Mouse (Mus musculus) myocyte (in vitro differentiated cells): ENCODE measurements around the gene Tmem132d. TPM values are rescaled to one million over a fixed set of nuclear protein-coding genes. Genes with fewer than 3 reads are reported as not detected.
"Not testable (repeated sequence)": the region's sequence is repeated elsewhere in the genome, so short reads cannot be mapped to it uniquely, and the experiment has no call there.

Source experiments
- H3K27me3 ChIP-seq: one replicate; pipeline ENCODE4 v1.6.1; 2011; ENCODE audit not compliant: control insufficient read depth, insufficient read depth, insufficient read length
- H3K36me3 ChIP-seq: one replicate; pipeline ENCODE4 v1.6.1; 2011; ENCODE audit not compliant: control insufficient read depth, insufficient read depth
- H3K4me2 ChIP-seq: one replicate; pipeline ENCODE4 v1.6.1; 2011; ENCODE audit warnings: low read depth, control low read depth
- H3K4me3 ChIP-seq: one replicate; pipeline ENCODE4 v1.5.1; 2011; ENCODE audit warnings: mild to moderate bottlenecking, control low read depth, moderate library complexity
- H3K79me2 ChIP-seq: one replicate; pipeline ENCODE4 v1.6.1; 2011; ENCODE audit not compliant: control insufficient read depth, insufficient read depth
- H3ac ChIP-seq: one replicate; pipeline ENCODE4 v1.6.1; 2011; ENCODE audit not compliant: control insufficient read depth, insufficient read length
- CEBPB ChIP-seq: IDR thresholded peaks from 2 replicates; pipeline ENCODE4 v1.6.1; 2011; ENCODE audit warnings: mild to moderate bottlenecking, moderate library complexity; ENCODE audit not compliant: poor library complexity, insufficient read depth, severe bottlenecking
- E2F4 ChIP-seq: IDR thresholded peaks from one replicate; pipeline ENCODE4 v1.6.1; 2011; ENCODE audit warnings: mild to moderate bottlenecking, control low read depth, moderate library complexity; ENCODE audit not compliant: insufficient read depth
- MAX ChIP-seq: IDR thresholded peaks from one replicate; pipeline ENCODE4 v1.6.1; 2011; ENCODE audit warnings: low read depth, mild to moderate bottlenecking, control low read depth
- MYOD1 ChIP-seq, 3 experiments: IDR thresholded peaks; one replicate each; pipeline ENCODE4 v1.6.1; 2011; ENCODE audit warnings: control low read depth in 2 of 3, low read depth in 2 of 3, mild to moderate bottlenecking in 2 of 3, moderate library complexity in 1 of 3; ENCODE audit not compliant: insufficient read length in 2 of 3, control insufficient read depth in 1 of 3
- MYOG ChIP-seq, 3 experiments: IDR thresholded peaks; one replicate each; pipeline ENCODE4 v1.6.1; 2011; ENCODE audit warnings: control low read depth in 2 of 3, low read depth in 2 of 3, mild to moderate bottlenecking in 2 of 3; ENCODE audit not compliant: insufficient read length in 2 of 3, control insufficient read depth in 1 of 3, insufficient read depth in 1 of 3
- POLR2A ChIP-seq: IDR thresholded peaks from one replicate; pipeline ENCODE4 v1.6.1; 2011; ENCODE audit warnings: low read depth, mild to moderate bottlenecking, control low read depth, moderate library complexity; ENCODE audit not compliant: insufficient read length
- POLR2AphosphoS2 ChIP-seq: IDR thresholded peaks from one replicate; pipeline ENCODE4 v1.6.1; 2011; ENCODE audit warnings: low read depth, control low read depth; ENCODE audit not compliant: insufficient read length
- REST ChIP-seq: IDR thresholded peaks from one replicate; pipeline ENCODE4 v1.6.1; 2011; ENCODE audit warnings: mild to moderate bottlenecking, control low read depth, moderate library complexity; ENCODE audit not compliant: insufficient read depth, insufficient read length
- SRF ChIP-seq: IDR thresholded peaks from one replicate; pipeline ENCODE4 v1.6.1; 2011; ENCODE audit warnings: low read depth; ENCODE audit not compliant: control insufficient read depth, insufficient read length
- TCF12 ChIP-seq: IDR thresholded peaks from one replicate; pipeline ENCODE4 v1.6.1; 2011; ENCODE audit warnings: mild to moderate bottlenecking, control low read depth; ENCODE audit not compliant: poor library complexity, insufficient read depth, severe bottlenecking
- TCF3 ChIP-seq: IDR thresholded peaks from one replicate; pipeline ENCODE4 v1.6.1; 2011; ENCODE audit warnings: low read depth, control low read depth; ENCODE audit not compliant: insufficient read length
- USF1 ChIP-seq: IDR thresholded peaks from one replicate; pipeline ENCODE4 v1.6.1; 2011; ENCODE audit warnings: low read depth, mild to moderate bottlenecking, control low read depth, moderate library complexity
- polyA plus RNA-seq: library from polyadenylated mRNA; unstranded; fragments of >200 nt; fragmentation: generic; extraction: Trizol; gene quantifications from one replicate; pipeline ENCODE4 v1.2.1, GENCODE M21; 2012; ENCODE audit warnings: missing spikeins

The Tmem132d gene
- polyA plus RNA-seq, 1 experiment: not detected

GRCm38 (mm10) chr5:127756671-127757423, 676.0 kb downstream of the Tmem132d start:
- H3K36me3 ChIP-seq: no peaks in the 10 kb centered on the region
- TF ChIP-seq SRF: no peak
- no peak for TF ChIP-seq TCF3
- TF ChIP-seq USF1: no peak
- no peak for TF ChIP-seq E2F4
- no peak for TF ChIP-seq TCF12

DNA sequence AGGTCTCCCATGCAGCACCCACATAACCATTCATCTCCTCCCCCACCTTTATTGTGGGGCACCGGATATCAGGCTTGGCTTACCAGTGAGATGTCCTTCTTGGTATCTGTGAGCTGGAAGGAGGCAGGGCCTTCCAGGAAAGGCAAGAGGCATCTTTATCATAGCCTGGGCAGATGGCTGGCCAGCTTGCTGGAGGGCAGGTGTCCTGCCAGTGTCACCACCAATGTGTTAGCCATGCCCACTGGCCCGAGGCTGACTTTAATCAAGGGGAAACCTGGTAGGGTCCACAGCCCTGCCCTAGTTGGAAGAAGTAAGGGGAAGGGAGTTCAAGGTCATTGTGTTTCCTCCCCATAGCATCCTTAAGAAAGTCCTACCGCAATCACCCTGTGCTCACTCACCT, 676.9 kb downstream of the Tmem132d start:
- no peak overlapping the region for H3K4me3 ChIP-seq
- H3K4me2 ChIP-seq: no peak overlapping the region
- no peaks in the 10 kb centered on the region for H3K36me3 ChIP-seq
- no peak overlapping the region for H3ac ChIP-seq
- TF ChIP-seq POLR2A (no peak), E2F4 (no peak), TCF12 (no peak), TCF3 (no peak), REST (no peak), POLR2AphosphoS2 (no peak), SRF (no peak), CEBPB (no peak), MYOG (IDR thresholded peaks at IDR 0.05; ENCODE audit: control insufficient read depth in 1 of 3, insufficient read depth in 1 of 3, insufficient read length in 2 of 3, low read depth in 2 of 3) (no peak), MYOD1 (IDR thresholded peaks at IDR 0.05; ENCODE audit: control insufficient read depth in 1 of 3, insufficient read length in 2 of 3, low read depth in 2 of 3) (no peak), USF1 (no peak), MAX (no peak)
- H3K27me3 ChIP-seq: no peaks in the 10 kb centered on the region
- no peaks in the 10 kb centered on the region for H3K79me2 ChIP-seq

More at GRCm38 (mm10) chr5:127756671-127757423, 676.0 kb downstream of the Tmem132d start:
- no peak overlapping the region for H3K4me2 ChIP-seq
- no peak overlapping the region for H3ac ChIP-seq
- H3K79me2 ChIP-seq: no peaks in the 10 kb centered on the region
- H3K27me3 ChIP-seq: no peaks in the 10 kb centered on the region
- no peak overlapping the region for H3K4me3 ChIP-seq

DNA sequence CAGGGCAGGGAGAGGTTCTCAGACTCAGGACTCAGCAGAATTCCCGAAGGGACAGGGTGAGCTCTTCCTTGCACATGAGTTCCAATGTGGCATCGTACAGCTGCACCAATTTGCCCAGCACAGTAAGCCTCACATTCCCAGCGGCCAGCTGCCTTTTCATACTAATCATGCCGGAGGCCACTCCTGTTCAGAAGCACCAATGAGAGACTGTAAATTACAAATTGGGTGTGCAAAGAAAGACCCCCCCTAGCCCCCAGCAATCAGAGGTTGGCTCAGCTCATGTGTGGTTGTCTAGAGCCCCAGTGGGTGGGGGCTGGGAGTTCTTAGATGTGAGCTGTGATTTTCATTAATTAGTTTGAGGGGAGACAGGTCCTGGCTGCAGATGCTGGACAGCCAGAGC, 677.3 kb downstream of the Tmem132d start:
- Histone ChIP-seq H3K4me2 (no peak overlapping the region), H3K36me3 (no peaks in the 10 kb centered on the region), H3K4me3 (no peak overlapping the region), H3K79me2 (no peaks in the 10 kb centered on the region), H3K27me3 (no peaks in the 10 kb centered on the region), H3ac (no peak overlapping the region)
- TF ChIP-seq SRF (no peak), POLR2A (no peak), E2F4 (no peak), POLR2AphosphoS2 (no peak), REST (no peak), CEBPB (no peak), TCF3 (no peak), TCF12 (no peak), MYOD1 (IDR thresholded peaks at IDR 0.05; ENCODE audit: control insufficient read depth in 1 of 3, insufficient read length in 2 of 3, low read depth in 2 of 3) (no peak), MYOG (IDR thresholded peaks at IDR 0.05; ENCODE audit: control insufficient read depth in 1 of 3, insufficient read depth in 1 of 3, insufficient read length in 2 of 3, low read depth in 2 of 3) (no peak), USF1 (no peak), MAX (no peak)

- H3K79me2 ChIP-seq: no peaks in the 10 kb centered on the region
- H3K36me3 ChIP-seq: no peaks in the 10 kb centered on the region
- no peak overlapping the region for H3K4me3 ChIP-seq
- H3ac ChIP-seq: no peak overlapping the region
- no peak overlapping the region for H3K4me2 ChIP-seq
- no peaks in the 10 kb centered on the region for H3K27me3 ChIP-seq
- TF ChIP-seq POLR2A (no peak), SRF (no peak), USF1 (no peak), MYOD1 (IDR thresholded peaks at IDR 0.05; ENCODE audit: control insufficient read depth in 1 of 3, insufficient read length in 2 of 3, low read depth in 2 of 3) (no peak), MYOG (IDR thresholded peaks at IDR 0.05; ENCODE audit: control insufficient read depth in 1 of 3, insufficient read depth in 1 of 3, insufficient read length in 2 of 3, low read depth in 2 of 3) (no peak), MAX (no peak), E2F4 (no peak), REST (no peak), CEBPB (no peak), POLR2AphosphoS2 (no peak), TCF12 (no peak)
Observed at GRCm38 (mm10) chr5:127751262-127751975, 681.5 kb downstream of the Tmem132d start.

DNA sequence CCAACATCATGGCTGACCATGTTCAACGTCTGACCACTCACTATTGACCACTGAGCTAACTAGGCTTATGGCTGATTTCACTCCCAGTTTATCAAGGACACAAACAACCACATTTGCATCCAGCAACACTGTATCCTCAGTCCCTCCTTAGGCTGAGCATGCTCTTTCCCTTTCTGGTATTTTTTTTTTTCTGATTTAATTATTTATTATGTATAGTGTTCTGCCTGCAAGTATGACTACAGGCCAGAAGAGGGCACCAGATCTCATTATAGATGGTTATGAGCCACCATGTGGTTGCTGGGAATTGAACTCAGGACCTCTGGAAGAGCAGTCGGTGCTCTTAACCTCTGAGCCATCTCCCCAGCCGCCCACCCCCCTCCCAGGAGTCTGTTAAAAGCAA, 683.3 kb downstream of the Tmem132d start:
- H3K4me3 ChIP-seq, H3K36me3 ChIP-seq, H3ac ChIP-seq, H3K4me2 ChIP-seq, H3K79me2 ChIP-seq, H3K27me3 ChIP-seq: not testable (repeated sequence)
